Mouse (Mus musculus): ENCODE data around the gene Cts8. TPM values are rescaled to one million over a fixed set of nuclear protein-coding genes. Genes with fewer than 3 reads are reported as not detected.

Gene Cts8
- not detected for polyA plus RNA-seq (2014; fragmentation: Illumina TruSeq; extraction: RNeasy Lipid Tissue Mini Kit (QIAGEN cat#74804))

GRCm38 (mm10) chr13:61255258-61255657, at the start of gene Cts8:
Cts8 (minus strand) TSS chr13:61255358.

DNA sequence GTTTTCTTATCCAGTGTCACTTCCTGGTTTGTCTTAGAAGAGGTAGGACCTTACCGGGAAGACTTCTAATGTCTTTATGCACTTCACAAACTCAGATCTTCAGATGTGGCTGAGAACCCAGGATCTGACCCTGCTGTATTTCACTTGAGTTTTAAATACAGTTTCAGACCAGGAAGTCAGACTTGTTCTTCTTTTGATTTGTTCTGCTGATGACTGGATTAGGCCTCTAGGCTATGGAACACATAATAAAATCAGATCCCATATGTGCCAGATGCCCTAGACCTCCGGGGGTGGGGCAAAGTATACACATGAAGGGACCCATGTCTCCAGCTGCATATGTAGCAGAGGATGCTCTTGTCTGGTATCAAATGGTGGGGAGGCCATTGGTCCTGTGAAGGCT, 33.6 kb upstream of the Cts8 start, which contains the start of gene Gm49398:
TSS of gene Gm49398 (minus strand) at position 101 of the 400 bp plus-strand sequence.

GRCm38 (mm10) chr13:61203310-61203709, 51.8 kb downstream of the Cts8 start, which contains the start of gene Cts6:
Cts6 (minus strand) TSS chr13:61203410.

Other genes starting within 250 kb of the Cts8 start
- gene Ctsj, start 249.4 kb downstream of the Cts8 start, polyA plus RNA-seq (2014; fragmentation: Illumina TruSeq; extraction: RNeasy Lipid Tissue Mini Kit (QIAGEN cat#74804)): not detected
- not detected for gene Ctsq, start 214.7 kb downstream of the Cts8 start, polyA plus RNA-seq (2014; fragmentation: Illumina TruSeq; extraction: RNeasy Lipid Tissue Mini Kit (QIAGEN cat#74804))
- not detected for gene Ctsr, start 91.1 kb downstream of the Cts8 start, polyA plus RNA-seq (2014; fragmentation: Illumina TruSeq; extraction: RNeasy Lipid Tissue Mini Kit (QIAGEN cat#74804))
- not detected for gene Cts6, start 51.9 kb downstream of the Cts8 start, polyA plus RNA-seq (2014; fragmentation: Illumina TruSeq; extraction: RNeasy Lipid Tissue Mini Kit (QIAGEN cat#74804))
- not detected for gene Gm49398, start 33.5 kb upstream of the Cts8 start, polyA plus RNA-seq (2014; fragmentation: Illumina TruSeq; extraction: RNeasy Lipid Tissue Mini Kit (QIAGEN cat#74804))
- not detected for gene Cts7, start 102.8 kb upstream of the Cts8 start, polyA plus RNA-seq (2014; fragmentation: Illumina TruSeq; extraction: RNeasy Lipid Tissue Mini Kit (QIAGEN cat#74804))

Data from ovary, adult 10 weeks (tissue).